Mouse (Mus musculus): ENCODE measurements around the gene Cga. TPM values are rescaled to one million over a fixed set of nuclear protein-coding genes. Genes with fewer than 3 reads are reported as not detected.

Cga gene
- polyA plus RNA-seq, 1 experiment = 1.00 TPM

DNA sequence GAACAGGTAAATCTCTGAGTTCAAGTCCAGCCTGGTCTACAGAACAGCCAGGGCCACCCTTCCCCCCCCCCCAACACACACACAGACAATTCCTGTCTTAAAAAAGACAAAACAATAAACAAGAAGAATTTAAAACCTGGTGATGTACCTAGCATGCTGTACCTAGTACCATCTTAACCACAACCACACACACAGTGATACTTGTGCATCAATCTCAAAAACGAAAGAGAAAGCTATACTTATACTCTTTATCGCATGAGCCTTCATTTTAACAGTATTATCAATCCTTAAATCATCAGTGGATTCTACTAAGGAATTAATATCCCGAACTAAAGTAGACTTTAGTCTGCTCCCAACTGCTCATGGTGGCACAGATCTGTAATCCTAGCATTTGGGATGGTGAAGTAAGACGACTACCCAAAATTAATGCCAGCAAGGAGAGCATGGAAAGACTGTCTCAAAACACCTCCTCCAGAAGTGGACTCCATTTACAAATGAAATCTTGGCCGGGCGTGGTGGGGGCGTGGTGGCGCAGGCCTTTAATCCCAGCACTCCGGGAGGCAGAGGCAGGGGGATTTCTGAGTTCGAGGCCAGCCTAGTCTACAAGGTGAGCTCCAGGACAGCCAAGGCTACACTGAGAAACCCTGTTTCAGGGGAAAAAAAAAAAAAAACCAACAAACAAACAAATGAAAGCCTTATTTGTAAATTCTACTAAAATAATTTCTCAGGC, 12.5 kb upstream of the Cga start:
- Histone ChIP-seq H3K4me1 (replicated peaks; ENCODE audit: control insufficient read depth, insufficient read depth, low read length) (peaks cover 7% of the 10 kb centered on the region), H3K36me3 (ENCODE audit: control insufficient read depth, insufficient read depth, low read length) (no peaks in the 10 kb centered on the region), H3K27me3 (ENCODE audit: control insufficient read depth, insufficient read depth, low read length) (no peaks in the 10 kb centered on the region), H3K27ac (ENCODE audit: control insufficient read depth, insufficient read depth, low read length) (no peak overlapping the region), H3K4me3 (ENCODE audit: control insufficient read depth, insufficient read depth, low read length) (no peak overlapping the region)
- TF ChIP-seq CTCF (IDR thresholded peaks at IDR 0.05; ENCODE audit: borderline replicate concordance, control insufficient read depth, extremely low read depth, insufficient read depth, low read length, poor library complexity) (no peak), POLR2A (IDR thresholded peaks at IDR 0.05; ENCODE audit: control insufficient read depth, extremely low read depth, insufficient read depth, low read length, poor library complexity) (no peak)
- no peak for DNase-seq
- 70% methylated on average over 10 of the region's 10 CpGs for WGBS

- Histone ChIP-seq H3K4me1 (replicated peaks; ENCODE audit: control insufficient read depth, insufficient read depth, low read length) (peaks cover 8% of the 10 kb centered on the region), H3K27ac (ENCODE audit: control insufficient read depth, insufficient read depth, low read length) (no peak overlapping the region), H3K4me3 (ENCODE audit: control insufficient read depth, insufficient read depth, low read length) (no peak overlapping the region), H3K36me3 (ENCODE audit: control insufficient read depth, insufficient read depth, low read length) (no peaks in the 10 kb centered on the region), H3K27me3 (ENCODE audit: control insufficient read depth, insufficient read depth, low read length) (no peaks in the 10 kb centered on the region)
- WGBS = 13% methylated on average over 4 of the region's 4 CpGs
- no peak for DNase-seq
- TF ChIP-seq POLR2A (IDR thresholded peaks at IDR 0.05; ENCODE audit: control insufficient read depth, extremely low read depth, insufficient read depth, low read length, poor library complexity) = no peak
- TF ChIP-seq CTCF (IDR thresholded peaks at IDR 0.05; ENCODE audit: borderline replicate concordance, control insufficient read depth, extremely low read depth, insufficient read depth, low read length, poor library complexity) = no peak
Measured at GRCm38 (mm10) chr4:34881851-34882250, 11.7 kb upstream of the Cga start.

GRCm38 (mm10) chr4:34882291-34882769, 11.2 kb upstream of the Cga start:
- Histone ChIP-seq H3K4me1 (replicated peaks; ENCODE audit: control insufficient read depth, insufficient read depth, low read length) (peaks cover 8% of the 10 kb centered on the region), H3K4me3 (ENCODE audit: control insufficient read depth, insufficient read depth, low read length) (peak overlapping the region; percentile 94), H3K27ac (ENCODE audit: control insufficient read depth, insufficient read depth, low read length) (peak overlapping the region; percentile 76), H3K36me3 (ENCODE audit: control insufficient read depth, insufficient read depth, low read length) (no peaks in the 10 kb centered on the region), H3K27me3 (ENCODE audit: control insufficient read depth, insufficient read depth, low read length) (no peaks in the 10 kb centered on the region)
- TF ChIP-seq CTCF (IDR thresholded peaks at IDR 0.05; ENCODE audit: borderline replicate concordance, control insufficient read depth, extremely low read depth, insufficient read depth, low read length, poor library complexity) = no peak
- TF ChIP-seq POLR2A (IDR thresholded peaks at IDR 0.05; ENCODE audit: control insufficient read depth, extremely low read depth, insufficient read depth, low read length, poor library complexity) = no peak
- peak; percentile 59 for DNase-seq
- 0% methylated on average over 58 of the region's 58 CpGs for WGBS

DNA sequence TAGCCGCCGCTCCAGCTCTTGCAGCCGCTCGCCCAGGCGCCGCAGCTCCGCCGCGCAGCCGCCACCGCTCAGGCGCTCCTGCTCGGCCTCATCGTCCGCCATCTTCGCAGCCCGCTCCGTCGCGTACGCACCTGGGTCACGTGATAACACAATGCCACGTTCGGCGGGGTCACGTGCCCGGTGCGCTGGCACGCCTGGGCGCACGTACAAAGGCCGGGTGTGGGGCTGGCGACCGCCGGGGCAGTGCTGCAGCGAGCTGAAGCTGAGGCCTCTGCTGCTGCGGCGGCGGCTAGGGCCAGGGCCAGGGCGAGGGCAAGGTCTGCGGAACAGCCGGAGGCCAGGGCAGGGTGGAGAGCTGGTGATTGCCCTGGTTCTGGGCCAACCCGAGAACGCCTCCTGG, 10.8 kb upstream of the Cga start, which contains the start of gene Zfp292:
Gene Zfp292, minus strand, starts transcription at position 143 of the 400 bp plus-strand sequence.
- peak; percentile 52; the same call in 1 of the 2 replicates for TF ChIP-seq CTCF (IDR thresholded peaks at IDR 0.05; ENCODE audit: borderline replicate concordance, control insufficient read depth, extremely low read depth, insufficient read depth, low read length, poor library complexity)
- TF ChIP-seq POLR2A (IDR thresholded peaks at IDR 0.05; ENCODE audit: control insufficient read depth, extremely low read depth, insufficient read depth, low read length, poor library complexity) = peak; percentile 88
- Histone ChIP-seq H3K27me3 (ENCODE audit: control insufficient read depth, insufficient read depth, low read length) (no peaks in the 10 kb centered on the region), H3K4me1 (replicated peaks; ENCODE audit: control insufficient read depth, insufficient read depth, low read length) (peaks cover 8% of the 10 kb centered on the region), H3K4me3 (ENCODE audit: control insufficient read depth, insufficient read depth, low read length) (peak within 1 kb of the TSS; percentile 94), H3K36me3 (ENCODE audit: control insufficient read depth, insufficient read depth, low read length) (no peaks in the 10 kb centered on the region), H3K27ac (ENCODE audit: control insufficient read depth, insufficient read depth, low read length) (peak within 1 kb of the TSS; percentile 76)
- peak; percentile 92 for DNase-seq
- under 1% methylated on average over 44 of the region's 44 CpGs for WGBS

- no peak overlapping the region for H3K4me3 ChIP-seq (ENCODE audit: control insufficient read depth, insufficient read depth, low read length)
- no peak overlapping the region for H3K27ac ChIP-seq (ENCODE audit: control insufficient read depth, insufficient read depth, low read length)
- no peak for TF ChIP-seq CTCF (IDR thresholded peaks at IDR 0.05; ENCODE audit: borderline replicate concordance, control insufficient read depth, extremely low read depth, insufficient read depth, low read length, poor library complexity)
- TF ChIP-seq POLR2A (IDR thresholded peaks at IDR 0.05; ENCODE audit: control insufficient read depth, extremely low read depth, insufficient read depth, low read length, poor library complexity) = no peak
- peaks cover 8% of the 10 kb centered on the region for H3K4me1 ChIP-seq (replicated peaks; ENCODE audit: control insufficient read depth, insufficient read depth, low read length)
- H3K27me3 ChIP-seq (ENCODE audit: control insufficient read depth, insufficient read depth, low read length) = no peaks in the 10 kb centered on the region
- no peak for DNase-seq
- WGBS = 58% methylated on average over 16 of the region's 16 CpGs
- H3K36me3 ChIP-seq (ENCODE audit: control insufficient read depth, insufficient read depth, low read length) = no peaks in the 10 kb centered on the region
Measured at GRCm38 (mm10) chr4:34883366-34884029, 10.1 kb upstream of the Cga start.

DNA sequence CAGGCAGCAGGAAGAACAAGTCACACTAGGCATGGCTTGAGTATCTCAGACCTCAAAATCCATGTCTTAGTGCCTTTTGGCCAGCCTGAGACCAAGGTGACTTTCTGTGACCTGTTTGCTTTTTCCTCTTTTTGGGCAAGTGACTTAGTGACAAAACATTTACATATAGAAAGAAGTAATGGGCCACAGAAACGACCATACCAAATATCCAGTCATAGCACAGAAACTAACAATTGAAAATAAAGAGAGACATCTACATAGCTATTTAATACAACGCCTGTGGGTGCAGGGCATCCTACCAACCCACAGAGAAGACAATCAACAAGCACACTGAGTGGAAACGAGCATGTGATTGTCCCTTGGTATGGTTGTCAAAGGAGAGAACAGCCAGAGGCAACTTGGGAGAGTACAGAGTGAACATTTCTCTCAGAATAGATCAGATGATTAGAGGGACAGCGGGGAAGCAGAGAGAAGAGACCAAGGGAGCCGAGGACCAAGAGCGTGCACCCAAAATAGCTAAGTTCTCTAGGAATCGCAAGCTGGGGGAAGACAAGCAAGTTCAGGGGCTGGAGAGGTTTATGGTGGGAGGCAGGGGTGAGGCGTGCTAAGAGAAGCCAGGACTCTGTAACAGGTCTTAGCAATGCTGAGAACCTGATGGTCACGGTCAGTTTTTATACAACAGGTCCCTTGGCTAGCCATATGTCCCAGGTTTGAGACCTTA, 7.8 kb upstream of the Cga start:
- no peaks in the 10 kb centered on the region for H3K36me3 ChIP-seq (ENCODE audit: control insufficient read depth, insufficient read depth, low read length)
- peak overlapping the region; percentile 9; the same call in 1 of the 2 replicates for H3K27ac ChIP-seq (ENCODE audit: control insufficient read depth, insufficient read depth, low read length)
- H3K4me3 ChIP-seq (ENCODE audit: control insufficient read depth, insufficient read depth, low read length) = no peak overlapping the region
- 74% methylated on average over 9 of the region's 9 CpGs for WGBS
- no peaks in the 10 kb centered on the region for H3K27me3 ChIP-seq (ENCODE audit: control insufficient read depth, insufficient read depth, low read length)
- H3K4me1 ChIP-seq (replicated peaks; ENCODE audit: control insufficient read depth, insufficient read depth, low read length) = peaks cover 12% of the 10 kb centered on the region
- no peak for TF ChIP-seq POLR2A (IDR thresholded peaks at IDR 0.05; ENCODE audit: control insufficient read depth, extremely low read depth, insufficient read depth, low read length, poor library complexity)
- no peak for TF ChIP-seq CTCF (IDR thresholded peaks at IDR 0.05; ENCODE audit: borderline replicate concordance, control insufficient read depth, extremely low read depth, insufficient read depth, low read length, poor library complexity)
- DNase-seq = peak; percentile 16
